Mouse (Mus musculus): ENCODE results near the gene Hsd17b14. TPM values are rescaled to one million over a fixed set of nuclear protein-coding genes. Genes with fewer than 3 reads are reported as not detected.
"Not testable (repeated sequence)": the region's sequence is repeated elsewhere in the genome, so short reads cannot be mapped to it uniquely, and the experiment has no call there.

Hsd17b14 gene
- polyA plus RNA-seq, 1 experiment from 2014 or later = 0.66 TPM

DNA sequence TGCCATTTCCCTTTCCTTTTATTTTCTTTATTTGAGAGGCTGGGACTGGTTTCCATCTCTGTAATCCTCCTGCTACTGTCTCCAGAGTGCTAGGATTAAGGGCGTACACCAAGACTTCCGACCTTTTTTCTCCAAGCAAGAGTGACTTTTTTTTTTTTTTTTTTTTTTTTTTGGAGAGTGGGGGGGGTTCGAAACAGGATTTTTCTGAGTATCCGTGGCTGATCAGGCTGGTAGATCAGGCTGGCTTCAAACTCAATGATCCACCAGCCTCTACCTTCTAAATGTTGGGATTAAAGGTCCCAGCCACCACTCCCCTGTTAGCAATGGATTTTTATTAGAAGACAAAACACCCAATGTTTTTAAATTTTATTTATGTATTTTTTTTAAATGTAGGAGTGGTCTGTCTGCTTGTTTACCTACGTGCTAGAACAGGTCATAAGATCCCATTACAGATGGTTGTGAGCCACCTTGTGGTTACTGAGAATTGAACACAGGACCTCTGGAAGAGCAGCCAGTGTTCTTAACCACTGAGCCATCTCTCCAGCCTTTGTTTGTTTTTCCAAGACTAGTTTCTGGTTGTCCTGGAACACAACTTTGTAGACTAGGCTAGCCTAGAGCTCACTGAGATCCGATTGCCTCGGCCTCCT, 28.1 kb upstream of the Hsd17b14 start:
- peaks cover 44% of the 10 kb centered on the region for H3K4me1 ChIP-seq (ENCODE audit: control insufficient read depth, insufficient read depth, low read length)

DNA sequence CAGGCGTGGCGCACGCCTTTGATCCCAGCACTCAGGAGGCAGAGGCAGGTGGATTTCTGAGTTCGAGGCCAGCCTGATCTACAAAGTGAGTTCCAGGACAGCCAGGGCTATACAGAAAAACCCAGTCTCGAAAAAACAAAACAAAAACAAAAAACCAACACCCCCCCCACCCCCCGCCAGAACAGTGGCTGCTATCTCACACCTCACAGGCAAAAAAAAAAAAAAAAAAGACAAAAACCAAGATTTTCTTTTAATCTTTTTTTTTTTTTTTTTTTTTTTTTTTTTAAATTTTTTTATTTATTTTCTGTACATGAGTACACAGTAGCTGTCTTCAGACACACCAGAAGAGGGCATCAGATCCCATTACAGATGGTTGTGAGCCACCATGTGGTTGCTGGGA, 27.5 kb upstream of the Hsd17b14 start:
- not testable (repeated sequence) for H3K4me3 ChIP-seq (ENCODE audit: low read length); ATAC-seq (replicated peaks; ENCODE audit: extremely low read depth, insufficient read depth, low FRiP score); H3K27me3 ChIP-seq (ENCODE audit: control insufficient read depth, insufficient read depth, low read length); H3K9ac ChIP-seq (ENCODE audit: low read length); H3K4me2 ChIP-seq (ENCODE audit: low read depth, low read length); H3K9me3 ChIP-seq (replicated peaks; ENCODE audit: control insufficient read depth, low read length); H3K36me3 ChIP-seq (ENCODE audit: control insufficient read depth, insufficient read depth)
- H3K27ac ChIP-seq (ENCODE audit: low read length) = peak overlapping the region; percentile 99; the same call in 1 of the 2 replicates
- peaks cover 41% of the 10 kb centered on the region for H3K4me1 ChIP-seq (ENCODE audit: control insufficient read depth, insufficient read depth, low read length)
- WGBS = 90% methylated on average over 6 of the region's 6 CpGs

More for the DNA sequence above, 28.1 kb upstream of the Hsd17b14 start:
- Histone ChIP-seq H3K36me3 (ENCODE audit: control insufficient read depth, insufficient read depth) (no peaks in the 10 kb centered on the region), H3K9ac (ENCODE audit: low read length) (peak overlapping the region; percentile 98), H3K4me2 (ENCODE audit: low read depth, low read length) (peak overlapping the region; percentile 80), H3K4me3 (ENCODE audit: low read length) (peak overlapping the region; percentile 95), H3K27me3 (ENCODE audit: control insufficient read depth, insufficient read depth, low read length) (no peaks in the 10 kb centered on the region), H3K27ac (ENCODE audit: low read length) (peak overlapping the region; percentile 99), H3K9me3 (replicated peaks; ENCODE audit: control insufficient read depth, low read length) (no peaks in the 10 kb centered on the region)
- ATAC-seq (replicated peaks; ENCODE audit: extremely low read depth, insufficient read depth, low FRiP score) = no peak
- WGBS = 24% methylated on average over 7 of the region's 7 CpGs

DNA sequence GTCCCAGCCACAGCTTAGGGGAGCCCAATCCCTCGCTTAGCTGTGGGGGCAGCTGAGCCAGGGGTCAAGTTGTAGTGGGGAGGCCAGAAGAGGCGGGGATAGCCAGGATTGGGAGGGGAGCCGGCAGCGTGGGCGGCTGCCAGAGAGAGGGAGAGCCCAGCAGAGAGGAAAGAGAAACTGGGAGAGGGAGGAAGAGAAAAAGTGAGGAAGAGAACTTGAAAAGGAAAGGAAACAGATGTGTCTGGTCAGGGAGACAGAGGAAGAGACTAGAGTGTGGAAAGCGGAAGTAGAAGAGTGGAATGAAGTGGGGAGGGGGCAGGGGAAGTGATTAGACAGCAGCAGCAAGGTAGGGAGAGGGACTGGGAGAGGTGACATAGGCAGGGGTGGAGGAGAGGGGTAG, 25.2 kb upstream of the Hsd17b14 start:
- Histone ChIP-seq H3K27me3 (ENCODE audit: control insufficient read depth, insufficient read depth, low read length) (no peaks in the 10 kb centered on the region), H3K4me1 (ENCODE audit: control insufficient read depth, insufficient read depth, low read length) (peaks cover 25% of the 10 kb centered on the region), H3K4me3 (ENCODE audit: low read length) (no peak overlapping the region), H3K9ac (ENCODE audit: low read length) (0 out of 2 replicates have a peak overlapping the region, but pooled peaks have one; percentile 41), H3K36me3 (ENCODE audit: control insufficient read depth, insufficient read depth) (no peaks in the 10 kb centered on the region), H3K4me2 (ENCODE audit: low read depth, low read length) (peak overlapping the region; percentile 45), H3K9me3 (replicated peaks; ENCODE audit: control insufficient read depth, low read length) (no peaks in the 10 kb centered on the region), H3K27ac (ENCODE audit: low read length) (peak overlapping the region; percentile 55)
- ATAC-seq (replicated peaks; ENCODE audit: extremely low read depth, insufficient read depth, low FRiP score) = no peak
- WGBS = 11% methylated on average over 6 of the region's 6 CpGs

DNA sequence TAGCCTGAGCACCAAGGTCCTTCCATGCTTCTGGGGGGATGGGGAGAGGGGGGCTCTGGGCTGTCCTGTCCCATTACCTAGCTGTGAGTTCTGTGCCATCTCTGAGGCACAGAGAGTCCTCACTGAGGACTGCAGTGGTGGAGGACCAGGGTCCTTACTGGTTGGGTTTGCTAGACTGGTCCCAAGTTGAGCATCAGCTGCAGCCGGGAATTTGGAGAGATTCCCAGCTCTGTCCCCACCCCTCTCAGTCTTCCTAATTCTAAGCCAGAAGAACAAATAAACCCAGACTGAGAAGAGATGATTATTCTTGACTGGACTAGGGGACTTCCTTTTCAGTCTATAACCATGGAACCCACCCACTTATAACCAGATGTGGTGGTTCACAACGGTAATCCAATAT, 24.1 kb upstream of the Hsd17b14 start:
- WGBS = 51% methylated on average over 2 of the region's 2 CpGs
- no peak for ATAC-seq (replicated peaks; ENCODE audit: extremely low read depth, insufficient read depth, low FRiP score)
- H3K27ac ChIP-seq (ENCODE audit: low read length) = peak overlapping the region; percentile 24; the same call in 1 of the 2 replicates

DNA sequence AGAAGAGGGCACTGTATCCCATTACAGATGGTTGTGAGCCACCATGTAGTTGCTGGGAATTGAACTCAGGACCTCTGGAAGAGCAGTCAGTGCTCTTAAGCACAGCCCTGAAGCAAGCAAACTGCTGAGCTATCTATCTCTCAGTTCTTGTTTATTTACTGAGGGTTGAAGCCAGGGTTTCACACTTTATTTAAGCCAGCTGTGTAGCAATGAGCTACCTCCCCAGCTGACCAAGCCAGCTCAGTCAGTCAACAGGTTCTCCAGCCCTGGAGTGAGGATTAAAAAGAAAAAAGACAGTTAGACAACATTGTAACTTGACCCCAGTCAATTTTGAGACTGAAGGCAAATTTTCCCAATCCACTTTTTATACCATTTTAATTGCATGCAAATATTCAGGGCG, 19.0 kb upstream of the Hsd17b14 start:
- Histone ChIP-seq H3K27me3 (ENCODE audit: control insufficient read depth, insufficient read depth, low read length) (no peaks in the 10 kb centered on the region), H3K4me3 (ENCODE audit: low read length) (no peak overlapping the region), H3K4me2 (ENCODE audit: low read depth, low read length) (no peak overlapping the region), H3K36me3 (ENCODE audit: control insufficient read depth, insufficient read depth) (no peaks in the 10 kb centered on the region), H3K27ac (ENCODE audit: low read length) (no peak overlapping the region), H3K4me1 (ENCODE audit: control insufficient read depth, insufficient read depth, low read length) (peaks cover 6% of the 10 kb centered on the region), H3K9ac (ENCODE audit: low read length) (no peak overlapping the region), H3K9me3 (replicated peaks; ENCODE audit: control insufficient read depth, low read length) (no peaks in the 10 kb centered on the region)
- no peak for ATAC-seq (replicated peaks; ENCODE audit: extremely low read depth, insufficient read depth, low FRiP score)
- 86% methylated on average over 1 of the region's 1 CpGs for WGBS

More for the DNA sequence above, 24.1 kb upstream of the Hsd17b14 start:
- no peak overlapping the region for H3K9ac ChIP-seq (ENCODE audit: low read length)
- H3K4me3 ChIP-seq (ENCODE audit: low read length) = no peak overlapping the region
- no peaks in the 10 kb centered on the region for H3K36me3 ChIP-seq (ENCODE audit: control insufficient read depth, insufficient read depth)
- peaks cover 15% of the 10 kb centered on the region for H3K4me1 ChIP-seq (ENCODE audit: control insufficient read depth, insufficient read depth, low read length)
- no peaks in the 10 kb centered on the region for H3K9me3 ChIP-seq (replicated peaks; ENCODE audit: control insufficient read depth, low read length)
- no peaks in the 10 kb centered on the region for H3K27me3 ChIP-seq (ENCODE audit: control insufficient read depth, insufficient read depth, low read length)
- H3K4me2 ChIP-seq (ENCODE audit: low read depth, low read length) = no peak overlapping the region

DNA sequence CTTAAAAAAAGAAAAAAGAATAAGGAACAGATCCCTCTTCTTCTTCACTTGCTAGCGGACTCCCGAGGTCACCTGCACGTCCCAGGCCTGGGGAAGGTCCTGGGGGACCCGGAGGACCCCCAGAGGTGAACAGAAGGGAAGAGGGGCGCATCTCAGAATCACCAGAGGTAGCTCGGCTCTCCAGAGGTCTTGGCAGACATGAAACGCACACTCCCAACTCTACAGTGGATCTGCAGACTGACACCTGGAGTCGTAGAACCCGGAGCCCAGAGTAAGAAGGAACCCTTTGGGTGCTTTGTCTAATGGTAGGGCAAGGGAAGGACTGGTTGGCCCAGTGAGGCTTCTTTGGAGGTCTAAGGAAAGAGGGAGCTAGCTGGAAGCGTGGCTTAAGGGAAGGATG, 17.1 kb upstream of the Hsd17b14 start:
- H3K9me3 ChIP-seq (replicated peaks; ENCODE audit: control insufficient read depth, low read length) = no peaks in the 10 kb centered on the region
- no peak overlapping the region for H3K27ac ChIP-seq (ENCODE audit: low read length)
- no peaks in the 10 kb centered on the region for H3K36me3 ChIP-seq (ENCODE audit: control insufficient read depth, insufficient read depth)
- WGBS = 83% methylated on average over 10 of the region's 10 CpGs
- H3K4me1 ChIP-seq (ENCODE audit: control insufficient read depth, insufficient read depth, low read length) = 0 out of 2 replicates have a peak, but pooled peaks cover 6% of the 10 kb centered on the region
- peak overlapping the region; percentile 83 for H3K4me2 ChIP-seq (ENCODE audit: low read depth, low read length)
- no peak overlapping the region; the same call in 1 of the 2 replicates for H3K9ac ChIP-seq (ENCODE audit: low read length)
- ATAC-seq (replicated peaks; ENCODE audit: extremely low read depth, insufficient read depth, low FRiP score) = no peak
- H3K27me3 ChIP-seq (ENCODE audit: control insufficient read depth, insufficient read depth, low read length) = no peaks in the 10 kb centered on the region
- H3K4me3 ChIP-seq (ENCODE audit: low read length) = peak overlapping the region; percentile 63

DNA sequence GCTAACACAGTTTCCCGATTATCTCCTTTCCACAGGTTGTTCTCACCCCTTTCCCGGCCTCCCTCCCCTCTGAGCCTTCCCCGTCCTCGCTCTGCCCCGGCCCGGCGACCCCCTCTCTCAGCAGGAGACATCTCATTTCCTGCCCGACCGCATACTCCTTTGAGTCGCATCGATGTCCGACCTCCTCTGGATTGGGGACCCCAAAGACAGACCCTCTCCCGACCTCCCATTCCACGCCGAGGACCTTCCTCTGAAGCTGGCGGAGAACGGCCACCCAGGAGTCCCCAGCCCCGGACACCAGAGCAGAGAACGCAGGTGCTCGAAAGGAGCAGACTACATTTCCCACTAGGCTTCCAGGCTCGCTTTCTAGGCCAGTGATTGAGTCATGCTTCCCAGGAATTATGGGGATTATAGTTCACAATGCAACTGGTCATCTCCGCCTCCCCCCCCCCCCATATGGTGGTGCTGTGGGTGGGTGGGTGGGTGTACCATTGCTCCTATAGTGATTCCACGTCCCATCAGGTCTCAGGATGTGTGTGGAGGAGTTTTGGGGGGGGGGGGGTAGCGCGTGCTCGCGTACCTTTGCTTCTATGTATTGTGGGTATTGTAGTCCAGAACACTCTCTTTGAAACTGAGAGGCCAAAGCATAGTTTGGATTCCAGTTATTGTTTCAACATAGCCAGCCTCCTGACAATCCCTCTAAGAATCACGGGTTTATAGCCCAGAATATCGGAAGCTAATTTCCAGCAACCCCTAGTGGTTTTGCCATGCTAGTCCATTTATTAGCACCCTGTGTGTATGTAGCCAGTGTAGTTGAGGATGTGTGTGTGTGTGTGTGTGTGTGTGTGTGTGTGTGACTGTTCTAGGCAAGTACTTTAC, 16.3 kb upstream of the Hsd17b14 start:
- H3K9me3 ChIP-seq (replicated peaks; ENCODE audit: control insufficient read depth, low read length) = no peaks in the 10 kb centered on the region
- no peaks in the 10 kb centered on the region for H3K36me3 ChIP-seq (ENCODE audit: control insufficient read depth, insufficient read depth)
- H3K4me3 ChIP-seq (ENCODE audit: low read length) = peak overlapping the region; percentile 63
- ATAC-seq (replicated peaks; ENCODE audit: extremely low read depth, insufficient read depth, low FRiP score) = peak; percentile 74
- no peak overlapping the region for H3K27ac ChIP-seq (ENCODE audit: low read length)
- peak overlapping the region; percentile 69 for H3K9ac ChIP-seq (ENCODE audit: low read length)
- H3K4me1 ChIP-seq (ENCODE audit: control insufficient read depth, insufficient read depth, low read length) = 0 out of 2 replicates have a peak, but pooled peaks cover 6% of the 10 kb centered on the region
- peak overlapping the region; percentile 83 for H3K4me2 ChIP-seq (ENCODE audit: low read depth, low read length)
- WGBS = 4% methylated on average over 29 of the region's 29 CpGs
- no peaks in the 10 kb centered on the region for H3K27me3 ChIP-seq (ENCODE audit: control insufficient read depth, insufficient read depth, low read length)

DNA sequence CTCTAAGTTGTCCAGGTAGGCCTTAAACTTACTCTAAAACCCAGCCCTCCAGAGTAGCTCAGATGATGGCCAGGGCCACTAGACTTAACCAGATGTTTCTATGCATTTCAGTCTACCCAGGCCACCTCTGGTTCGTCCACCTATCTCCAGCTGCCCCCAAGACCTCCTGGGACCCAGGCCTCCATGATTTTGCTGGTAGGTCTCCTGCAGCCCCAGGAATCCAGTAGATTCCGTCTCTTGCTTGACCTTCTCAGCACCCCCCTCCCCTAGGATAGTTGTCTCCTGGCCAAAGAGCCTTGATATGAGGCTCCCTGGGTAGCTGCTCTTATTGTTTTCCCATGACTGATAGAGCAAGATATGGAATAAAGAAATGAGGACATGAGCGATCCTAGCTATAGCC, 15.6 kb upstream of the Hsd17b14 start:
- H3K27me3 ChIP-seq (ENCODE audit: control insufficient read depth, insufficient read depth, low read length) = no peaks in the 10 kb centered on the region
- no peaks in the 10 kb centered on the region for H3K9me3 ChIP-seq (replicated peaks; ENCODE audit: control insufficient read depth, low read length)
- H3K4me1 ChIP-seq (ENCODE audit: control insufficient read depth, insufficient read depth, low read length) = 0 out of 2 replicates have a peak, but pooled peaks cover 6% of the 10 kb centered on the region
- no peak overlapping the region for H3K9ac ChIP-seq (ENCODE audit: low read length)
- no peaks in the 10 kb centered on the region for H3K36me3 ChIP-seq (ENCODE audit: control insufficient read depth, insufficient read depth)
- no peak for ATAC-seq (replicated peaks; ENCODE audit: extremely low read depth, insufficient read depth, low FRiP score)
- 79% methylated on average over 3 of the region's 3 CpGs for WGBS
- H3K4me2 ChIP-seq (ENCODE audit: low read depth, low read length) = no peak overlapping the region
- H3K4me3 ChIP-seq (ENCODE audit: low read length) = no peak overlapping the region
- no peak overlapping the region for H3K27ac ChIP-seq (ENCODE audit: low read length)

DNA sequence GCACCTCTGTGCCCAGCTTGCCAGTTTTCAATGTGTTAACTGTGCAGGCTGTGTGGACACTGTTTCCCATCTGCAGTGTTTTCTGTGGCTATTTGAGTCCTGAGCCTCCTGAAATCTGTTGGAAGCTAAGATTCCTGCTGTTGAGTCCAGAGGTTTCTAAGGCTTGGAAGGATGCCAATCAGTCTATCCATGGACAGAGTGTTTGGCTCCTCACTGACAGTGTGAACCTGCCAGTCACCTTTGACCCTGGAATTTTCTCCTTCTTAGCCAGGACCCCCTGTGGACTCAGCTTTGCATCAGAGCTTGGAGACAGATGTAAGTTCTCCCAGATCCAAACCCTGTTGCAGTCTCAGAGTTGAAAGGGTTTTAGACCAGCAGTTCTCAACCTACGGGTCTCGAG, 14.5 kb upstream of the Hsd17b14 start:
- Histone ChIP-seq H3K27me3 (ENCODE audit: control insufficient read depth, insufficient read depth, low read length) (no peaks in the 10 kb centered on the region), H3K9me3 (replicated peaks; ENCODE audit: control insufficient read depth, low read length) (no peaks in the 10 kb centered on the region), H3K36me3 (ENCODE audit: control insufficient read depth, insufficient read depth) (no peaks in the 10 kb centered on the region), H3K9ac (ENCODE audit: low read length) (no peak overlapping the region), H3K4me3 (ENCODE audit: low read length) (no peak overlapping the region), H3K27ac (ENCODE audit: low read length) (no peak overlapping the region), H3K4me1 (ENCODE audit: control insufficient read depth, insufficient read depth, low read length) (0 out of 2 replicates have a peak, but pooled peaks cover 6% of the 10 kb centered on the region), H3K4me2 (ENCODE audit: low read depth, low read length) (no peak overlapping the region)
- ATAC-seq (replicated peaks; ENCODE audit: extremely low read depth, insufficient read depth, low FRiP score) = no peak
- 60% methylated on average over 2 of the region's 2 CpGs for WGBS
